Mouse (Mus musculus): ENCODE measurements at regions not wholly inside any gene's neighbourhood (a gene's known extent, or its start where the extent isn't known, plus 50 kb on each side); places are given as distances from the start of the nearest gene placed in this dataset.

DNA sequence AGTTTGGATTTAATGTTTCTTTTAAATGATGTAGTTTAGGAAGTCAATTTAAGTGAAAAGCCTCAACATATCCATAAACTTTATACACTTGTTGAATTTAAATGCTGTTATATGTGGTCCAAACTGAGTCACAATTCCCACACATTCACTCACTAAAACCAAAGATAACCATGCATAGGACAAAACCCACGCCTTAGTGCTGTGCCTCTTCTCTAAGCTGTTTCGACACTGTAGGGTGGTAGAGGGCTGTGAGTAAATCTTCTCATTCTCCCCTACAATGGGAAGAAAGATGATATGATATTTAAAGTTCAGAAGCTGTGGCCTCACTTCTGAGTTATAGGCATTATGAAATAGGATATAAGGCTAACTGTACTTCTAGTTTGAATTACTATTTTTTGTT, 682.9 kb upstream of the Zeb2 start:
- no peak for TF ChIP-seq CTCF (IDR thresholded peaks at IDR 0.05; ENCODE audit: low read depth, low read length)
- no peak for TF ChIP-seq POLR2A (IDR thresholded peaks at IDR 0.05; ENCODE audit: borderline replicate concordance, low read depth, low read length)

Measured in bone marrow macrophage, adult 2 months (primary cell).